Mouse (Mus musculus) cerebellum, postnatal 36 days (tissue): ENCODE results near the gene Foxn3.
A peak's percentile ranks its signal among the peaks of the same experiment; 100 is the strongest.

Experiments
- DNase-seq, 2 experiments: peaks; one replicate each; pipeline ENCODE4 v3.0.0; 2021 to 2022; ENCODE audit warnings: mixed read lengths in 2 of 2

Foxn3 gene

DNA sequence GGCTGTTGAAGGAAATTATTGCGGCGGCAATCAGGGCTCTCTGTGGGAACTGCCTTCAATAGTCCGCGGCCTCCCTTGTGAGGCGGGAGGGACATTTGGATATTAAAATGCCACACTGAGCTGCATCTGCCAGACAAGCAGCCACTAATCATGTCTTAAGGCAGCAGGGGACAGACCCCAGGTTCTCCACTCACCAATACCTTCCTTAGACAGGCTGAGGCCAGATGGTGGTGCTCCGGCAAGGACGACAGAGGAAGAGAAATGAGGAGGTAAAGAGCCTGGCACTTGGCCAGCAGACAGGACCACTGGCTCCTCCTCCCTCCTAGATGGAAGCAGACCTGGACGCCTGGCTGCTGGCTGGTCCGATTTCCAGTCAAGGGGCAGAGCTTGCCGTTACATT, 409.7 kb downstream of the Foxn3 start:
- DNase-seq, result peak; percentile 56 to 69

DNA sequence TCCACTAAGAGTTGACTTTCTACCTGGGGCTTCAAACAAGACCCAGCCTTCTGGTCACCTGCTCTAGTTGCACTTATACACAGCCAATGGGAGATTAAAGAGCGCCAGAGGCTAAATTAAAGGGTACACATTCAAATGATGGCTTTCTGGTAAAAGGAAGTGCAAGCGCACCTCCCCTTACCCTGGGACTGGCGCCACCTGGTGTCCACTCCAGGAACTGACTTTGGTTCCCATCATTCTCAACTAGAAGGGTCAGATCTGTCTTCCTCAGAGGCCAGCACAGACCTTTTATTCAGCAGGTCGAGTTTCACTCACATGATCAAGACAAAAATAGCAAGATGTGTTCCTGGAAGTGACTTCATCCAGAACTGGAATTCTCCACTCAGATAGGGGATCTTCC, 413.3 kb downstream of the Foxn3 start:
- peak; percentile 40 to 47 for DNase-seq

- no peak for DNase-seq
These were observed 414.2 kb downstream of the Foxn3 start for GRCm38 (mm10) chr12:99149193-99149592.
